Mouse (Mus musculus) forebrain, postnatal 0 days (tissue): ENCODE measurements around the gene Cep41. TPM values are rescaled to one million over a fixed set of nuclear protein-coding genes. Genes with fewer than 3 reads are reported as not detected.

Experiments
- ATAC-seq: fragments of 200-750 bp; cut with Nextera tagmentation; 2 replicates; pipeline ENCODE4 v1.8.0; 2017; ENCODE audit warnings: mild to moderate bottlenecking, moderate library complexity
- DNase-seq: peaks from one replicate; pipeline ENCODE4 v3.0.0-alpha.2; 2015
- H3K27ac ChIP-seq: fragments of 300-500 bp; sonication (generic); 2 replicates; pipeline ENCODE4 v1.5.1; 2014; ENCODE audit warnings: low read depth, mild to moderate bottlenecking, antibody characterized with exemption, low read length, moderate library complexity, mixed read lengths
- H3K27me3 ChIP-seq: fragments of 300-500 bp; sonication (generic); 2 replicates; pipeline ENCODE4 v1.6.1; 2014; ENCODE audit warnings: mild to moderate bottlenecking, low read length, mixed read lengths; ENCODE audit not compliant: insufficient read depth
- H3K36me3 ChIP-seq: fragments of 300-500 bp; sonication (generic); 2 replicates; pipeline ENCODE4 v1.6.1; 2014; ENCODE audit warnings: mild to moderate bottlenecking, moderate library complexity; ENCODE audit not compliant: insufficient read depth
- H3K4me1 ChIP-seq: fragments of 300-500 bp; sonication (generic); 2 replicates; pipeline ENCODE4 v1.6.1; 2014; ENCODE audit warnings: antibody characterized with exemption; ENCODE audit not compliant: insufficient read depth
- H3K4me2 ChIP-seq: fragments of 300-500 bp; sonication (generic); 2 replicates; pipeline ENCODE4 v1.6.1; 2014; ENCODE audit warnings: low read depth, mild to moderate bottlenecking, moderate library complexity
- H3K4me3 ChIP-seq: fragments of 300-500 bp; sonication (generic); 2 replicates; pipeline ENCODE4 v1.5.1; 2014; ENCODE audit warnings: low read depth, low read length, mixed read lengths
- H3K9ac ChIP-seq: fragments of 300-500 bp; sonication (generic); 2 replicates; pipeline ENCODE4 v1.6.1; 2014; ENCODE audit warnings: mild to moderate bottlenecking
- H3K9me3 ChIP-seq: fragments of 300-500 bp; sonication (generic); 2 replicates; pipeline ENCODE4 v1.6.1; 2016; ENCODE audit warnings: low read length
- CTCF ChIP-seq: sonication (generic); IDR thresholded peaks from 2 replicates; pipeline ENCODE4 v1.5.1; 2016; ENCODE audit warnings: antibody characterized with exemption, control low read depth, low read depth
- WGBS: fragments of 180-500 bp; shearing (Covaris S2); extraction: QIAGEN DNeasy Blood & Tissue Kit; methylation state at CpG from one replicate; pipeline ENCODE4 v1.1.7; 2014; 5-methylcytosine and 5-hydroxymethylcytosine counted together
- polyA plus RNA-seq: library from polyadenylated mRNA; unstranded; fragments of >200 nt; fragmentation: Nextera tagmentation; extraction: Ambion mirVana; gene quantifications from 2 replicates; pipeline ENCODE4 v1.2.1, GENCODE M21; 2015
- total RNA-seq: library from RNA; depleted of rRNA; stranded (reverse); fragments of >200 nt; gene quantifications from 2 replicates; pipeline ENCODE4 v1.2.3, GENCODE M21; 2014; rRNA removed

Cep41 gene
- total RNA-seq (10.2 and 14.1 TPM in 2 replicates), polyA plus RNA-seq (8.8 and 10.6 TPM in 2 replicates)

DNA sequence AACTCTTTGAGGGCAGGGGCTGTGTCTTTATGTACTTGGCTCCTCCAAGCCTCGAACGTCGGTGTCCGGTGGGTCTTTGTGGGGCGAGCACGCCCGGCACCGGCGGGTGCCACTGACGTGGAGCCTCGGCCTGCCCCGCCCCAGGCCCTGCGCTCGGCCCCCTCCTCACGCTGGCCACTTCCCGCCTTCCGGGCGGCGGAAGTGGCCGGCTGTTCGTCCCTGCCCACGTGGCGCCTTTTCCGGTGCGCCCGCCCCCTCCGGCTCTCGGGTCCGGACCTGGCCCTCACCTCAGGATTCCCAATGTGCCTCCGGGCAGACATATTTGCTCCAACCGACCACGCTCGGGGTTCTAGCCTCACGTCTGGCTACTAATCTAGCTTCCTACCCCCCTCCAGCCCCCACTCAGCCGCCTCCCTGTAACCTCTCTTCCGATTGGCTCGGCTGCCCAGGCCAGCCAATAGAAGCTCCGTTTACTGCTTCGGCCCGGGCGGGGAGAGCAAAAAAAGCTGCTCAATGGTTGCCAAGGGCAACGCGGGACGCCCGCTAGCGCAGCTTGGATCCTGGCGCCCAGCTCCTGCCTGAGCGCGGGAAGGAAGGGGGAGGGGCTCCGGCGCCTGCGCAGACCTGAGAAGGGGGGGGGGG, at the start of gene Cep41:
Cep41 (minus strand) TSS at position 400 of the 642 bp plus-strand sequence.
- Histone ChIP-seq H3K4me3 (peak within 1 kb of the TSS; percentile 46), H3K9me3 (no peaks in the 10 kb centered on the region), H3K27me3 (no peaks in the 10 kb centered on the region), H3K27ac (peak within 1 kb of the TSS; percentile 89), H3K4me2 (peak within 1 kb of the TSS; percentile 80), H3K9ac (peak within 1 kb of the TSS; percentile 76), H3K4me1 (peaks cover 17% of the 10 kb centered on the region), H3K36me3 (no peaks in the 10 kb centered on the region)
- WGBS = under 1% methylated on average over 52 of the region's 52 CpGs
- ATAC-seq (peak; percentile 99), DNase-seq (peak; percentile 99)
- no peak for TF ChIP-seq CTCF

GRCm38 (mm10) chr6:30739177-30739747, 45.7 kb upstream of the Cep41 start:
- no peak for ATAC-seq
- no peak overlapping the region for H3K27ac ChIP-seq
- peak overlapping the region; percentile 55 for H3K4me3 ChIP-seq
- H3K4me2 ChIP-seq = peak overlapping the region; percentile 62
- H3K9me3 ChIP-seq = 0 out of 2 replicates have a peak, but pooled peaks cover 30% of the 10 kb centered on the region
- H3K4me1 ChIP-seq = peaks cover 5% of the 10 kb centered on the region; the same call in 1 of the 2 replicates
- WGBS = 47% methylated on average over 10 of the region's 10 CpGs
- H3K9ac ChIP-seq = peak overlapping the region; percentile 71
- H3K27me3 ChIP-seq = no peaks in the 10 kb centered on the region
- peak; percentile 57 for DNase-seq
- TF ChIP-seq CTCF = no peak
- peaks cover 15% of the 10 kb centered on the region; the same call in 1 of the 2 replicates for H3K36me3 ChIP-seq

DNA sequence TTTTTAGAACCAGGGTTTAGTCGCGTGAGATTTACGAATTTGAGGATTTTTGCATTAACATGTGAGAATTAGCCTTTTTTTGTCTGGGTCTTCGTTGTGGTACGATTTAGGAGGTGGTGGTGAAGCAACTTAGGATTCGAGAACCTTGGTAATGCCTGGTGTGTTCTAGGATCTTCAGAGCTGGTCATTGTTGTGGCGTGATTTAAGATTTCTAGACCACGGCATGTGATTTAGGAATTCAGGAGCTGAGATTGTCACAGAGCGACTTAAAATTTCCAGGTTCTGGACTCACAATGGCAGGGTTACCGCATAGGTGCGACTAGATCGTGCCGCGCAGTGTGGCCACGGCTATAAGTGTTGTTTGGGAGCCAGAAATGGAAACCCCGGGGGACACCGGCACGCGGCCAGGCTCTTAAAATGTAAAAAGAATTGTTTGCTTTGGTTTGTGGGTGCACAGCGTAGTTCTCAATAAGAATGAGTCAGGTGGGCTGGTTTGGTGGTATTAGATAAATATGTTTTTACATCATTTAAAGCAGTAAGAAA, 45.0 kb upstream of the Cep41 start:
- no peak for TF ChIP-seq CTCF
- H3K4me1 ChIP-seq = peaks cover 5% of the 10 kb centered on the region; the same call in 1 of the 2 replicates
- no peak for DNase-seq
- peak overlapping the region; percentile 86 for H3K27ac ChIP-seq
- H3K9me3 ChIP-seq = 0 out of 2 replicates have a peak, but pooled peaks cover 30% of the 10 kb centered on the region
- WGBS = 52% methylated on average over 20 of the region's 20 CpGs
- ATAC-seq = no peak
- peak overlapping the region; percentile 62 for H3K4me2 ChIP-seq
- peak overlapping the region; percentile 71 for H3K9ac ChIP-seq
- peaks cover 11% of the 10 kb centered on the region; the same call in 1 of the 2 replicates for H3K36me3 ChIP-seq
- H3K27me3 ChIP-seq = no peaks in the 10 kb centered on the region
- peak overlapping the region; percentile 55 for H3K4me3 ChIP-seq

- peaks cover 5% of the 10 kb centered on the region; the same call in 1 of the 2 replicates for H3K4me1 ChIP-seq
- peak overlapping the region; percentile 86 for H3K27ac ChIP-seq
- peak overlapping the region; percentile 71 for H3K9ac ChIP-seq
- H3K9me3 ChIP-seq = 0 out of 2 replicates have a peak, but pooled peaks cover 30% of the 10 kb centered on the region
- WGBS = 66% methylated on average over 64 of the region's 66 CpGs
- H3K27me3 ChIP-seq = no peaks in the 10 kb centered on the region
- TF ChIP-seq CTCF = no peak; the same call in 1 of the 2 replicates
- ATAC-seq (peak; percentile 83), DNase-seq (peak; percentile 88)
- H3K4me2 ChIP-seq = peak overlapping the region; percentile 62
- H3K36me3 ChIP-seq = peaks cover 7% of the 10 kb centered on the region; the same call in 1 of the 2 replicates
- peak overlapping the region; percentile 55 for H3K4me3 ChIP-seq
Measured at GRCm38 (mm10) chr6:30737548-30738463, 44.3 kb upstream of the Cep41 start.

DNA sequence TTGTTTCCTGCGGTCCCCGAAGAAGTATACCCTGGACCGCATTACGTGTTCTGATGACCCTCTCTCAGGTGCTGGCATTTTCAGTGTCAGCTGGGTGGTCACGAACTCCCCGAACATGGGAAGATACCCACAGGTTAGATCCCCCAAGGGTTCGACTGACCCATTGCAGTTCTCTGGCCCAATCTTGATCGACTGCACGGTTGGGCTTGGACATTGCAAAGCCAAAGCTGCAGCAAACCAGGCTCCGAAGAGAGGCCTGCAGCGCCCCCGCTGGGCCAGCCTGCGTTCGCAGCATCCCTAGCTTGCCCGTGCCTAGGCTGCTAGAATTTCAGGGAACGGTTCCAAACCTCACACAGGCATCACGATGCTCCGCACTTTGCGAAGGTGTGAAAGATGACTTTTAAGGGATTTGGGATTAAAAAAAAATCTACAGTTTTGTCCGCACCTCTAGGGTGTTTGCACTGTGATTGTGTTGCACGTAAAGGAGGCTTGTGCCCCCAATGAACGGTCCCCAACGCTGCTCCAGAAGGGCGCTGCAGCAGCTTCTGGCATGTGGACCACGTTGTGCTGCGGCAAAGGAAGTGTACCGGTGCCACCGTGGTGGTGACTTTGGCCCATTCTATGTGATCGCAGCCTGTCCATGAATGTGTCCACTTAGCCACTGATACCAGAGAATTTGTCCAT, 43.5 kb upstream of the Cep41 start:
- Histone ChIP-seq H3K4me3 (peak overlapping the region; percentile 55), H3K27ac (peak overlapping the region; percentile 86), H3K4me2 (peak overlapping the region; percentile 62), H3K36me3 (no peaks in the 10 kb centered on the region), H3K27me3 (no peaks in the 10 kb centered on the region), H3K9ac (peak overlapping the region; percentile 71), H3K4me1 (peaks cover 5% of the 10 kb centered on the region; the same call in 1 of the 2 replicates), H3K9me3 (0 out of 2 replicates have a peak, but pooled peaks cover 30% of the 10 kb centered on the region)
- DNase-seq (peak; percentile 92), ATAC-seq (peak; percentile 78)
- 53% methylated on average over 29 of the region's 29 CpGs for WGBS
- TF ChIP-seq CTCF = peak; percentile 79
